Mouse (Mus musculus) olfactory bulb, adult 2 months (tissue): Measurements from ENCODE around the gene Frmd6. TPM values are rescaled to one million over a fixed set of nuclear protein-coding genes. Genes with fewer than 3 reads are reported as not detected.

Experiments used
- H3K27ac ChIP-seq: fragments of 200-500 bp; 2 replicates; pipeline ENCODE4 v1.5.1; 2012; ENCODE audit warnings: low read depth, low read length; ENCODE audit not compliant: insufficient read depth
- H3K4me1 ChIP-seq: fragments of 200-500 bp; 2 replicates; pipeline ENCODE4 v1.6.1; 2012; ENCODE audit warnings: low read length; ENCODE audit not compliant: control insufficient read depth, insufficient read depth
- H3K4me3 ChIP-seq: fragments of 200-500 bp; 2 replicates; pipeline ENCODE4 v1.5.1; 2012; ENCODE audit warnings: mild to moderate bottlenecking, low read depth, low read length, moderate library complexity; ENCODE audit not compliant: insufficient read depth
- CTCF ChIP-seq: fragments of 200-500 bp; IDR thresholded peaks from 2 replicates; pipeline ENCODE4 v1.5.1; 2012; ENCODE audit warnings: low read depth, mild to moderate bottlenecking, low read length, moderate library complexity; ENCODE audit not compliant: insufficient read depth
- POLR2A ChIP-seq: fragments of 200-500 bp; IDR thresholded peaks from 2 replicates; pipeline ENCODE4 v1.6.1; 2012; ENCODE audit warnings: mild to moderate bottlenecking, low read depth, low read length, moderate library complexity; ENCODE audit not compliant: insufficient read depth
- WGBS: fragments of 180-500 bp; shearing (Covaris S2); methylation state at CpG from one replicate; pipeline ENCODE4 v1.1.7; 2018; 5-methylcytosine and 5-hydroxymethylcytosine counted together
- polyA plus RNA-seq: library from polyadenylated mRNA; stranded (reverse); fragments of >200 nt; gene quantifications from 2 replicates; pipeline ENCODE4 v1.2.4, GENCODE M21; 2012; ENCODE audit warnings: low replicate concordance; ENCODE audit not compliant: missing spikeins, insufficient read depth, insufficient read length

Gene Frmd6
- polyA plus RNA-seq, 1 experiment, result not detected

DNA sequence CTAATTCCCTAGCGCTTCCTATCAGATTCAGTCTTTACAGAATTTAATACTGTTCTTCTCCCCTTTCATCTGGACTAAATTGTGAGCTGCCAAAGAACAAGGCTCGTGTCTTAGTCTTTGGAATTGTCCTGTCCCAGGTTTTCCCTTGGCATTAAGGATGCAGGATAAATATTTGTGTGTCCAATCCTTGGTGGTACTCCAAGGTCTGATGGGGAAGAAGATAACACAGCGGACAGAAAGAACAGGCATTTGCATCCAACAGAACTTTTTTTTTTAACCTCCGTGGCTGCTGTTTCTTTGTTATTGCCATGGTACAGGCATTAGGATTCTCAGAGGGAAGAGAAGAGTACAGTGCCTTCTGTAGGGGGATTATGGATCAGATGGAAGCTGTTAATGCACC is 21.8 kb upstream of the Frmd6 start:
- 86% methylated on average over 4 of the region's 4 CpGs for WGBS

DNA sequence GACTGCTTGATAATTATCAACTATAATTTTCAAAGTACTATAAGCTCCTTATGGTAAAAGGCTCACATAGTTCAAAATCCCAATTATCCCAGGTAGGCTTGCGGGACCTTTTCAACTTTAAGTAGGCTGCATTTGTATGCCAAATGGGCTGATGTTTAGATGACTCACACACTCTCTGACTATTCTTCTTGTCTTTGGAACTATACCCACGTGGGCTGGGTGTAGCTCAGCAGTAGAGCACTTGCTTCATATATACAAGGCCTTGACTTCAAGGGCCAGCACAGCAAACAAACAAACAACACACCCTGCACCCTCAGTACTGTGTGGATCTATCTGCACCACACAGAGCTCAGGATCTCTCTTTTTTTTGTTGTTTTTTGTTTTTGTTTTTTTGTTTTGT is 20.3 kb upstream of the Frmd6 start:
- Histone ChIP-seq H3K27ac (no peak overlapping the region), H3K4me1 (peaks cover 10% of the 10 kb centered on the region), H3K4me3 (no peak overlapping the region)
- WGBS, result 39% methylated on average over 2 of the region's 2 CpGs
- TF ChIP-seq CTCF (no peak), POLR2A (no peak)

More for the DNA sequence above, 21.8 kb upstream of the Frmd6 start:
- H3K27ac ChIP-seq, result no peak overlapping the region
- no peak overlapping the region for H3K4me3 ChIP-seq
- no peak for TF ChIP-seq POLR2A
- TF ChIP-seq CTCF, result no peak
- peaks cover 22% of the 10 kb centered on the region for H3K4me1 ChIP-seq

DNA sequence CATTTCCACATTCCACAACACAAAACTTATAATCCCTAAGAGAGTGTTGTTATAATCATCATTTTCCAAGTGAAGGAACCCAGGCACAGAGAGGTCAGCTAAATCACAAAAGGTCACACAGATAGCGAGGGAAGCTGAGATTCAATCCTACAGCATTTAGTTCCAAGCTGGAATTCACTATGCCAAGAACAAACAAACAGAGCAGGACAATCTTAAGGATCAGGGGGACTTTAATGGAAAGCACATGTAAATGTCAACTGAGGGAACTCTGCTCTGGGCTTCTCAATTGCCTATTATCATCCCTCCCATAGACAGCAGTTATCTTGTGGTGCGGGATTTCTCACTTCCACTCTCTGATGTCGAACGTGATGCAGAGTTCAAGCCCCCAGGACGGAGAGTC is 17.8 kb upstream of the Frmd6 start:
- Histone ChIP-seq H3K27ac (no peak overlapping the region), H3K4me1 (no peaks in the 10 kb centered on the region), H3K4me3 (no peak overlapping the region)
- WGBS, result 87% methylated on average over 5 of the region's 5 CpGs
- TF ChIP-seq CTCF (no peak), POLR2A (no peak)

DNA sequence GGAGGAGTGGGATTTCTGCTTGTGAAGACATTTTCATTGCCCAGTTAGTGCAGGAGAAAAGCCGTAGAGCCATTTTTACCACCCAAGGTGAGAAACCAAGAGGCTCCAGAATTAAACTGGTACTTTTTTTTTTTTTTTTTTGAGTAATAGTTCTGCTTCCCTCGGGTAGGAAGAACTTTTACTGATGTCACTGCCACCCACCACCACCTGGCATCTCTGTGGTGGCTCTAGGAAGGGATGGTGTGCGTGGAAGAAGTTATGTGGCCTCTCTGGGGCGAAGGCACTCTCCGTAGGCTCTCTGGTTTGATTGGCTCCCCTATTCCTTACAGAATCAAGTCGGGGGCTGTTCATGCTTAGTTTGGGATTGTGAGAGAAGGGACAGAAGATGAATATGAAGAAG is 17.3 kb upstream of the Frmd6 start:
- no peak for TF ChIP-seq POLR2A
- Histone ChIP-seq H3K4me1 (no peaks in the 10 kb centered on the region), H3K27ac (no peak overlapping the region), H3K4me3 (no peak overlapping the region)
- WGBS, result 65% methylated on average over 6 of the region's 6 CpGs

DNA sequence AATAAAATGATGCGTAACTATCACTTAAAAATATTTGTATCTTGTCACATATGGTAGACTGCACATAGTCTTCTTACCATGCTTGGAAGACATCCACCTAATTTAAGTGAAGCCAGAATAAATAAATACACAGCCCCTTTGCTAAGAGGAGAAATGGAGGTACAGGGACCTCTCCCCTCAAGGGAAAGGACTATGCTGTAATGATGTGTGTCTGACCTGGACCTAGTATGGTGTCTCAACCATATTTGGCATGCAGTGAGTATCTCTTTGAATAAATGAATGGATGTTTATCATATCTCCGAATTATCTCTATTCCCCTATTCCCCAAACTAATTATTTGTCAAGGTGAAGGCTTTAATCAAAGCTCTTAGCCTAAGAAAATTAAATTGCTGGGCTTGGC is 15.4 kb upstream of the Frmd6 start:
- Histone ChIP-seq H3K27ac (no peak overlapping the region), H3K4me3 (no peak overlapping the region), H3K4me1 (no peaks in the 10 kb centered on the region)
- 72% methylated on average over 2 of the region's 2 CpGs for WGBS
- TF ChIP-seq CTCF, result no peak

DNA sequence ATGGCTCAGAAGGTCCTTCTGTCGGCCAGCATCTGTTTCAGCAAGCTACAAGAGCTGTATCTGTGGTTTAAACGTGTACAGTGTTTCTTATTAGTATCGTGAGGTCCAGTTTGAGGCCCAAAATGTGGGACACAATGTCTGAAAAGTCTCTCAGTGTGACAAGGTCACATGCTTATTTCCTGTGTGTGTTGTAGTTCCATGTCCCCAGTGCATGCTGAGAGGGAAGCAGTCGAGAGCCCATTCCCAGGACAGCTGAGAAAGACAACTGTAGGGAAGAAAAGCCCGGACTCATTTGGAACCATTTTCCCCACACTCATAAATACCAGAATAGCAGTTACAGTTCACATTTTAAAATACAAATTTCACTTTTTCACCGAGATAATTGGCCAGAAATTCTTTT is 13.5 kb upstream of the Frmd6 start:
- TF ChIP-seq CTCF (no peak), POLR2A (no peak)
- 87% methylated on average over 6 of the region's 6 CpGs for WGBS
- Histone ChIP-seq H3K4me1 (no peaks in the 10 kb centered on the region), H3K4me3 (no peak overlapping the region), H3K27ac (no peak overlapping the region)

DNA sequence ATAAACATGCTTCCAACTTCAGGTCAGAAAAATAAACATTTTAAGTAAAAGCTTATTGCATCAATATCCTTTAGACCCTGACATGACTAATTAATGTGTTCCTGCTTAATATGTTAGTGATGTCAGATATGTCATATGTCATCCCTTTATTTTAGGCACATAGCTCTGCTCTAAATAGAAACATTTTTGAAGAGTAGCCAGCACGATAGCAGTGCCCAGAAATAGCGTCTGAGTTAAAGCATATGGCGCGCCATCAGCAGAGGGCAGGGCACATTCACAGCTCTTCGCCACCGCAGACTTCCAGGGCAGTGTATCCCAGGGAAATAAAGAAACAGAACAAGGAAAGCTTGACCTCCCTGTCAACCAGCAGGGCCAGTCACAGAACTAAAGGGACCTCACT is 13.1 kb upstream of the Frmd6 start:
- 87% methylated on average over 6 of the region's 6 CpGs for WGBS
- TF ChIP-seq POLR2A (no peak), CTCF (no peak)
- Histone ChIP-seq H3K27ac (no peak overlapping the region), H3K4me1 (no peaks in the 10 kb centered on the region), H3K4me3 (no peak overlapping the region)

DNA sequence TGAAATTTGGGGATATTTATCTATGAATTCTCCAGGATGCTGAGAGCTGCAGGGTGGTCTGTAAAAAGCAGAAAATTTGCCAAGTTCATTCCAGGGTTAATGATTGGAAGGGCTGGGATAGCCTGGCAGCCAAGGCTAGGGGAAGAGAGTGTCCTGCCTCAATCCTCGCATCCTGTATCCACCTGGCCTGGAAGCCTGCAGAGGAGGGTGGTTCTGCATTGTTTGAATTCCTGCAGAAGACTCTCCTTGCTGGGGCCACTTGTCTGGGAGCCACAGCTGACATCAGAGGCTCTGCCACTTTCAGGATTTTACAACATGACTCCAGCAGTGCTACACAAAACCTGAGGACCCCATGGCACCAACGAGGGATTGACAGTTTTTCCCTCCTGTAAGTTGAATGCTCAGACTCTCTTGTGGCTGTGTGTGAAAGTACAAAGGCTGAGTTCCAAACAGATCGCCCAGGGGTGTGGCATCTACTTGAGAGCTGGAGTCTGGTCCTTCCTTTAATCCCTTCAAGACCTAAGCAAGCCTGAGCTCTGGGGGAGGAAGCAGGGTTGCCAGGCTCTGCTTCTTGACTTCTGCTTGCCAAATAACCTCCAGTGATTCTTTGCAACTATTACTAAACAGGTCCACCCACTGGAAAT is 12.4 kb upstream of the Frmd6 start:
- WGBS, result 61% methylated on average over 3 of the region's 3 CpGs
- TF ChIP-seq POLR2A (no peak), CTCF (no peak)
- no peaks in the 10 kb centered on the region for H3K4me1 ChIP-seq
- no peak overlapping the region for H3K27ac ChIP-seq
- no peak overlapping the region for H3K4me3 ChIP-seq

DNA sequence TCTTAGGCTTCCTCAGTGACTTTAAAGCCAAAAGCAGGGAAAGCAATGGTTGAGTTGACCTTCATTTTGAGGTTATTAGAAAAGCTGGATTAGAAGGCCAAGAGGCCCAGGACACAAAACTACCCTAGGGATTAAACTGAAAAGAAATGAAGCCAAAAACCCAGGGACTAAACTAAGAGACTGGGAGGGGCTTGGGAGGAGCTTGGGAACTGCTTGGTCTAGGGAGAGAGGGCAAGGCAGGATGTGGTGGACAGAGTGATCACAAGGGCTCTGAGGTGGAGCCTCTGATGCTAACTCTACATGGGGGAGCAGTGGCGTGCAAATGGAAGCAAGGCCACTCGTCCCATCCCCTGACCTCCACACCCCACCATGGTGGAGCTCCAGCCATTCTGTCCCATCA is 8.6 kb upstream of the Frmd6 start:
- TF ChIP-seq CTCF, result no peak
- WGBS, result 92% methylated on average over 2 of the region's 2 CpGs
- Histone ChIP-seq H3K4me1 (no peaks in the 10 kb centered on the region), H3K27ac (no peak overlapping the region), H3K4me3 (no peak overlapping the region)

DNA sequence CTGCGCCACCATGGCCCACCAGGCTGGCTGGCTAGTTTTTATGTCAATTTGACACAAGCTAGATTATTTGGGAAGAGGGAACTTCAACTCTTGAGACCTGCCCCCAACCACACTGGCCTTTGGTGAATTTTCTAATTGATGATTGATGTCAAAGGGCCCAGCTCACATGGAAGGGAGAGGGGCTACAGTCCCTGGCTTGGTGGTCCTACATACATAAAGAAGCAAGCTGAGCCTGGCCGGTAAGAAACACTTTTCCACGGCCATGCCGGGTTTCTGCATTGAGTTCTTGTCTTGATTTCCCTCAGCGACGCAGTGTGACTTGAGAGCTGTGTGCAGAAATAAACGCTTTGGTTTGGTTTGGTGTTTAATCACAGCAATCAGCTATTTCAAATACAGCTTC is 1.3 kb upstream of the Frmd6 start:
- Histone ChIP-seq H3K4me3 (no peak overlapping the region), H3K27ac (peak overlapping the region; percentile 84; the same call in 1 of the 2 replicates), H3K4me1 (peaks cover 6% of the 10 kb centered on the region; the same call in 1 of the 2 replicates)
- 48% methylated on average over 7 of the region's 7 CpGs for WGBS
- TF ChIP-seq POLR2A, result no peak
